Mouse (Mus musculus) kidney, adult 2 months (tissue): ENCODE data around the gene Ggt1.

ENCODE experiments used
- CTCF ChIP-seq: fragments of 200-500 bp; conservative IDR thresholded peaks from 2 replicates; pipeline ENCODE4 v1.5.1; 2011; ENCODE audit warnings: low read depth, mild to moderate bottlenecking, control low read depth, low read length, moderate library complexity, mixed read lengths; ENCODE audit not compliant: insufficient read depth, insufficient read length
- POLR2A ChIP-seq: fragments of 200-500 bp; IDR thresholded peaks from one replicate; pipeline ENCODE4 v1.6.1; 2011; ENCODE audit warnings: low read depth, low read length, control low read depth

GRCm38 (mm10) chr10:75512796-75513195 is 48.6 kb upstream of the Ggt1 start:
- TF ChIP-seq POLR2A (no peak), CTCF (no peak)
